ENCODE assay signal across 8 mouse cellular contexts in genomic region chr16:18233919-18234670, GRCm38 (mm10). TPM values are rescaled to one million over a fixed set of nuclear protein-coding genes. Genes with fewer than 3 reads are reported as not detected.
DNase-seq lines count a peak whose midpoint lies in the region; ATAC-seq and TF ChIP-seq lines count a peak whose summit lies in the region.

No protein-coding gene starts in this region.

- peak overlapping the region; percentile 83 for H3K4me2 ChIP-seq in lung, embryonic 14.5 days
- H3K4me2 ChIP-seq in midbrain, embryonic 12.5 days (replicated peaks): peak overlapping the region; percentile 68

- H3K9me3 ChIP-seq in lung, embryonic 14.5 days (ENCODE audit: low read depth, low read length): no peaks in the 10 kb centered on the region
- no peaks in the 10 kb centered on the region for H3K9me3 ChIP-seq in midbrain, embryonic 12.5 days

- H3K27me3 ChIP-seq in lung, embryonic 14.5 days (ENCODE audit: insufficient read depth, low read length): no peaks in the 10 kb centered on the region
- no peaks in the 10 kb centered on the region for H3K27me3 ChIP-seq in midbrain, embryonic 12.5 days

- no peak for TF ChIP-seq CTCF in lung, embryonic 14.5 days (IDR thresholded peaks at IDR 0.05; ENCODE audit: low read depth)

- peaks cover 15% of the 10 kb centered on the region for H3K36me3 ChIP-seq in lung, embryonic 14.5 days (ENCODE audit: insufficient read depth)
- peaks cover 14% of the 10 kb centered on the region for H3K36me3 ChIP-seq in midbrain, embryonic 12.5 days

- WGBS in lung, embryonic 14.5 days: 12% methylated on average over 13 of the region's 13 CpGs
- 20% methylated on average over 13 of the region's 13 CpGs for WGBS in midbrain, embryonic 12.5 days

- peak overlapping the region; percentile 83 for H3K4me3 ChIP-seq in lung, embryonic 14.5 days (ENCODE audit: low read depth, low read length)
- peak overlapping the region; percentile 79 for H3K4me3 ChIP-seq in midbrain, embryonic 12.5 days

- ATAC-seq in lung, embryonic 14.5 days (ENCODE audit: insufficient read depth): no peak
- 0 out of 2 replicates have a peak, but pooled peaks have one; percentile 22 for ATAC-seq in common myeloid progenitor, adult 5-6 weeks (replicated peaks; ENCODE audit: low read depth, poor library complexity, severe bottlenecking)
- peak; percentile 21; the same call in 1 of the 2 replicates for ATAC-seq in midbrain, embryonic 12.5 days (ENCODE audit: low FRiP score, low read depth)

- DNase-seq in lung, embryonic 14.5 days: no peak
- DNase-seq in lung, postnatal 14 days: no peak
- peak; percentile 36 for DNase-seq in induced T-regulatory cell, adult 2 months (ENCODE audit: low read depth)
- no peak for DNase-seq in c-Kit-positive CD71-positive TER-119-positive erythroid progenitor cells, embryonic 14.5 days (ENCODE audit: low spot score)
- DNase-seq in adrenal gland, postnatal 25 days: no peak
- no peak for DNase-seq in natural killer cell, adult 2 months (ENCODE audit: low spot score in 2 of 2)

- peak overlapping the region; percentile 86 for H3K9ac ChIP-seq in lung, embryonic 14.5 days
- peak overlapping the region; percentile 89 for H3K9ac ChIP-seq in midbrain, embryonic 12.5 days (replicated peaks)

- H3K4me1 ChIP-seq in lung, embryonic 14.5 days (ENCODE audit: insufficient read depth): peaks cover 8% of the 10 kb centered on the region; the same call in 1 of the 2 replicates
- peaks cover 35% of the 10 kb centered on the region for H3K4me1 ChIP-seq in midbrain, embryonic 12.5 days

- H3K27ac ChIP-seq in lung, embryonic 14.5 days (ENCODE audit: low read depth): peak overlapping the region; percentile 89; the same call in 1 of the 2 replicates
- H3K27ac ChIP-seq in midbrain, embryonic 12.5 days (replicated peaks): peak overlapping the region; percentile 91; the same call in 1 of the 2 replicates

RNA-seq across cellular contexts. Expression of gene Zdhhc8, which starts 0.8 kb away (rescaled TPM):
- 22.0 and 23.8 TPM in 2 replicates for polyA plus RNA-seq in lung, embryonic 14.5 days (2014; fragmentation: Nextera tagmentation; extraction: Ambion mirVana)
- 3.6 and 10.1 TPM in 2 replicates for total RNA-seq in common myeloid progenitor, adult 5-6 weeks (2017)
- polyA plus RNA-seq in midbrain, embryonic 12.5 days (2016; fragmentation: Nextera tagmentation; extraction: Ambion mirVana): 15.0 and 16.6 TPM in 2 replicates
- total RNA-seq in adrenal gland, postnatal 25 days (2021): 21.5 and 26.8 TPM in 2 replicates

RNA-seq across cellular contexts. Expression of gene Trmt2a, which starts 14.4 kb away (rescaled TPM):
- polyA plus RNA-seq in lung, embryonic 14.5 days (2014; fragmentation: Nextera tagmentation; extraction: Ambion mirVana): 74.1 and 81.3 TPM in 2 replicates
- 86.6 and 110 TPM in 2 replicates for total RNA-seq in common myeloid progenitor, adult 5-6 weeks (2017)
- polyA plus RNA-seq in midbrain, embryonic 12.5 days (2016; fragmentation: Nextera tagmentation; extraction: Ambion mirVana): 112 and 120 TPM in 2 replicates
- 60.1 and 63.9 TPM in 2 replicates for total RNA-seq in adrenal gland, postnatal 25 days (2021)

RNA-seq across cellular contexts. Expression of gene Ranbp1, which starts 14.4 kb away (rescaled TPM):
- polyA plus RNA-seq in lung, embryonic 14.5 days (2014; fragmentation: Nextera tagmentation; extraction: Ambion mirVana): 776 and 804 TPM in 2 replicates
- total RNA-seq in common myeloid progenitor, adult 5-6 weeks (2017): 518 and 584 TPM in 2 replicates
- 869 and 888 TPM in 2 replicates for polyA plus RNA-seq in midbrain, embryonic 12.5 days (2016; fragmentation: Nextera tagmentation; extraction: Ambion mirVana)
- 139 and 168 TPM in 2 replicates for total RNA-seq in adrenal gland, postnatal 25 days (2021)

RNA-seq across cellular contexts. Expression of gene Ccdc188, which starts 16.4 kb away (rescaled TPM):
- not detected in 2 replicates for polyA plus RNA-seq in lung, embryonic 14.5 days (2014; fragmentation: Nextera tagmentation; extraction: Ambion mirVana)
- not detected in 2 replicates for total RNA-seq in common myeloid progenitor, adult 5-6 weeks (2017)
- polyA plus RNA-seq in midbrain, embryonic 12.5 days (2016; fragmentation: Nextera tagmentation; extraction: Ambion mirVana): not detected in 2 replicates
- not detected in 2 replicates for total RNA-seq in adrenal gland, postnatal 25 days (2021)

RNA-seq across cellular contexts. Expression of gene Gm49776, which starts 24.0 kb away (rescaled TPM):
- polyA plus RNA-seq in lung, embryonic 14.5 days (2014; fragmentation: Nextera tagmentation; extraction: Ambion mirVana): 1.5 and 2.5 TPM in 2 replicates
- total RNA-seq in common myeloid progenitor, adult 5-6 weeks (2017): not detected in 2 replicates
- polyA plus RNA-seq in midbrain, embryonic 12.5 days (2016; fragmentation: Nextera tagmentation; extraction: Ambion mirVana): 1.9 and 3.3 TPM in 2 replicates
- not detected in 2 replicates for total RNA-seq in adrenal gland, postnatal 25 days (2021)
